8 mouse cellular contexts compared by ENCODE assay signal in the genomic region with DNA sequence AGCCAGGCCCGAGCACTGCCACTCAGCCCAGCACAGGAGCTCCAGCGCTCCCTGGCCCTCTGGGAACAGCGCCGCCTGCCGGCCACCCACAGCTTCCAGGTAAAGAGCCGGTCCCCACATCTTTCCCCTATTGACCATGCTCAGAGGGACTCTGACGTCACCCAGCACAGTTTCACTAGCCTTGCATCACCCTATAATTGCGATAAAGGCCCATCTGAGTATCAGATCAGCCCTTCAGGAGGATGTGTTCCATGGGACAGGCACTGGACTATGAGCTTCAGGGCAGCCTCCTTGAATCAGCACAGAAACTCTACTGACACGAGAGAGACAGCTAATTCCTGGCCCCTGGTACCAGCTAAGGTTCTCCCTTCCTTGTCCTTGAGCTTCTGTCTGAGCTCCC. TPM values are rescaled to one million over a fixed set of nuclear protein-coding genes. Genes with fewer than 3 reads are reported as not detected.
A peak's percentile ranks its signal among the peaks of the same experiment; 100 is the strongest.
DNase-seq lines count a peak whose midpoint lies in the region; ATAC-seq and TF ChIP-seq lines count a peak whose summit lies in the region.
"Had no signal": no experiment of that assay in that cellular context is flagged by ENCODE, and none has a peak within 500 bp of the region (broad histone marks: within the 10 kb centered on the region; RNA-seq: fewer than 3 reads in every experiment).

No protein-coding gene starts in this region.

- no peak; the same call in 1 of the 2 replicates for TF ChIP-seq RAD21 in CH12.LX (IDR thresholded peaks at IDR 0.05; ENCODE audit: low read depth, low read length)

- in situ Hi-C loops in CH12.LX (cut with MboI; ENCODE audit: low pct_ligation_motif_present, low pct_unique_long_range_greater_than_20kb, low sequenced_read_pairs), result no loop called here

- TF ChIP-seq POLR2A in CH12.LX (IDR thresholded peaks at IDR 0.05; ENCODE audit: low read depth, low read length), result no peak

- dilution Hi-C loops in CH12.LX (cut with MboI; ENCODE audit: extremely low pct_ligation_motif_present, extremely low pct_unique_long_range_greater_than_20kb, low sequenced_read_pairs), result no loop called here

- H3K9me3 ChIP-seq in CH12.LX (replicated peaks; ENCODE audit: low read length), result no peaks in the 10 kb centered on the region
- H3K9me3 ChIP-seq in embryonic facial prominence, embryonic 10.5 days, result no peaks in the 10 kb centered on the region
- H3K9me3 ChIP-seq in liver, postnatal 0 days (ENCODE audit: low read length), result no peaks in the 10 kb centered on the region
- H3K9me3 ChIP-seq: heart, embryonic 13.5 days had no signal

- H3K4me2 ChIP-seq in CH12.LX (ENCODE audit: insufficient read depth, low read depth, poor library complexity, severe bottlenecking), result no peak overlapping the region
- no peak overlapping the region for H3K4me2 ChIP-seq in liver, postnatal 0 days (ENCODE audit: low read depth, low read length)
- H3K4me2 ChIP-seq: heart, embryonic 13.5 days had no signal

- no peaks in the 10 kb centered on the region for H3K79me2 ChIP-seq in CH12.LX (replicated peaks; ENCODE audit: control insufficient read depth, extremely low read depth, insufficient read depth, poor library complexity, severe bottlenecking)

- H3K27ac ChIP-seq in CH12.LX (ENCODE audit: insufficient read depth, low read depth), result no peak overlapping the region
- no peak overlapping the region for H3K27ac ChIP-seq in embryonic facial prominence, embryonic 10.5 days (replicated peaks)
- no peak overlapping the region for H3K27ac ChIP-seq in liver, postnatal 0 days (ENCODE audit: low read depth)
- H3K27ac ChIP-seq: heart, embryonic 13.5 days had no signal

- 17% methylated on average over 9 of the region's 9 CpGs for WGBS in embryonic facial prominence, embryonic 10.5 days
- WGBS in liver, postnatal 0 days (ENCODE audit: insufficient replicate concordance), result 30% methylated on average over 9 of the region's 9 CpGs

- 0 out of 2 replicates have a peak overlapping the region, but pooled peaks have one; percentile 5 for H3K9ac ChIP-seq in CH12.LX (ENCODE audit: insufficient read depth, low read depth)
- no peak overlapping the region for H3K9ac ChIP-seq in liver, postnatal 0 days (replicated peaks)
- H3K9ac ChIP-seq: heart, embryonic 13.5 days had no signal

- peaks cover 8 to 58% of the 10 kb centered on the region in 2 experiments for H3K36me3 ChIP-seq in CH12.LX (replicated peaks in 1 of 2; ENCODE audit: control insufficient read depth in 1 of 2, insufficient read depth in 1 of 2, low read length in 1 of 2)
- peaks cover 12% of the 10 kb centered on the region for H3K36me3 ChIP-seq in embryonic facial prominence, embryonic 10.5 days (replicated peaks)
- H3K36me3 ChIP-seq in liver, postnatal 0 days (replicated peaks; ENCODE audit: insufficient read depth, low read length), result peaks cover 5% of the 10 kb centered on the region; the same call in 1 of the 2 replicates

- TF ChIP-seq EP300 in CH12.LX (IDR thresholded peaks at IDR 0.05; ENCODE audit: low read length), result no peak
- no peak for TF ChIP-seq EP300 in liver, postnatal 0 days (IDR thresholded peaks at IDR 0.05; ENCODE audit: low read depth)

- peak; percentile 79 to 89 for TF ChIP-seq CTCF in CH12.LX (conservative IDR thresholded peaks at IDR 0.05 in 1 of 2, IDR thresholded peaks at IDR 0.05 in 1 of 2; ENCODE audit: low read depth in 2 of 2, low read length in 2 of 2)
- peak; percentile 87 for TF ChIP-seq CTCF in liver, postnatal 0 days (IDR thresholded peaks at IDR 0.05; ENCODE audit: low read depth)

- ATAC-seq in liver, postnatal 0 days, result peak; percentile 77

- peak; percentile 63 for DNase-seq in layer of hippocampus, adult 11-12 months (ENCODE audit: low spot score)
- DNase-seq in layer of hippocampus, adult 18-20 months (ENCODE audit: low spot score in 2 of 2), result no peak
- DNase-seq in CH12.LX (ENCODE audit: extremely low read depth), result peak; percentile 61
- DNase-seq in ZHBTc4 (ENCODE audit: low read depth, low spot score), result peak; percentile 83
- DNase-seq in embryonic facial prominence, embryonic 10.5 days (ENCODE audit: low spot score), result peak; percentile 84
- peak; percentile 84 for DNase-seq in liver, postnatal 0 days
- peak; percentile 36 for DNase-seq in thymus, postnatal 25 days

- no peaks in the 10 kb centered on the region for H3K27me3 ChIP-seq in CH12.LX (replicated peaks)
- H3K27me3 ChIP-seq in embryonic facial prominence, embryonic 10.5 days (replicated peaks; ENCODE audit: low read depth, poor library complexity, severe bottlenecking), result peaks cover 56% of the 10 kb centered on the region
- H3K27me3 ChIP-seq in liver, postnatal 0 days (ENCODE audit: insufficient read depth, low read length), result peaks cover 32% of the 10 kb centered on the region

- no peak overlapping the region for H3K4me3 ChIP-seq in CH12.LX (replicated peaks in 1 of 3; ENCODE audit: low read depth in 2 of 3, low read length in 2 of 3, poor library complexity in 1 of 3)
- H3K4me3 ChIP-seq in embryonic facial prominence, embryonic 10.5 days, result peak overlapping the region; percentile 17; the same call in 1 of the 2 replicates
- H3K4me3 ChIP-seq in liver, postnatal 0 days (ENCODE audit: low read depth, low read length), result no peak overlapping the region
- H3K4me3 ChIP-seq: heart, embryonic 13.5 days had no signal

- peaks cover 16 to 19% of the 10 kb centered on the region in 2 experiments for H3K4me1 ChIP-seq in CH12.LX (ENCODE audit: control insufficient read depth in 1 of 2, insufficient read depth in 2 of 2)
- peaks cover 63% of the 10 kb centered on the region for H3K4me1 ChIP-seq in embryonic facial prominence, embryonic 10.5 days
- H3K4me1 ChIP-seq in liver, postnatal 0 days (ENCODE audit: insufficient read depth), result peaks cover 3% of the 10 kb centered on the region; the same call in 1 of the 2 replicates

TF ChIP-seq in CH12.LX, 34 proteins besides CTCF, POLR2A, EP300 and RAD21:
- TF ChIP-seq IRF4 (IDR thresholded peaks at IDR 0.05; ENCODE audit: low read depth, low read length), result peak; percentile 9; the same call in 1 of the 2 replicates
- peak; percentile 47 for TF ChIP-seq SMC3 (IDR thresholded peaks at IDR 0.05; ENCODE audit: low read depth, low read length)
- peak; percentile 66 for TF ChIP-seq NRF1 (IDR thresholded peaks at IDR 0.05; ENCODE audit: low read depth, low read length)
- 0 out of 2 replicates have a peak, but pooled peaks have one; percentile 14 for TF ChIP-seq JUN (IDR thresholded peaks at IDR 0.05; ENCODE audit: insufficient read depth, low read depth, low read length)
- TF ChIP-seq KAT2A (IDR thresholded peaks at IDR 0.05; ENCODE audit: insufficient replicate concordance, low read length), result no peak

RNA-seq across cellular contexts. Expression of gene Rin1, which starts 3.6 kb away (rescaled TPM):
- total RNA-seq in layer of hippocampus, adult 18-20 months (2021), result 100 to 1,000 TPM; 106 to 107 TPM
- total RNA-seq in CH12.LX (2012; rRNA removed), result 0.47 and 0.92 TPM in 2 replicates
- total RNA-seq in CH12.LX (2014; rRNA removed), result 0.13 and 0.30 TPM in 2 replicates
- polyA plus RNA-seq in CH12.LX (2012; ENCODE audit: insufficient read length, low read depth), result 0.74 and 0.89 TPM in 2 replicates
- 2.4 and 3.2 TPM in 2 replicates for polyA plus RNA-seq in embryonic facial prominence, embryonic 10.5 days (2016; fragmentation: Nextera tagmentation; extraction: Ambion mirVana)
- 0.21 and 0.36 TPM in 2 replicates for polyA plus RNA-seq in liver, postnatal 0 days (2015; fragmentation: Nextera tagmentation; extraction: Ambion mirVana)

RNA-seq across cellular contexts. Expression of gene Brms1, which starts 12.8 kb away (rescaled TPM):
- total RNA-seq in layer of hippocampus, adult 18-20 months (2021), result 10 to 100 TPM; 22.4 to 23.2 TPM
- 22.8 and 24.6 TPM in 2 replicates for total RNA-seq in CH12.LX (2012; rRNA removed)
- 30.0 and 36.3 TPM in 2 replicates for total RNA-seq in CH12.LX (2014; rRNA removed)
- 50.9 and 63.7 TPM in 2 replicates for polyA plus RNA-seq in CH12.LX (2012; ENCODE audit: insufficient read length, low read depth)
- polyA plus RNA-seq in embryonic facial prominence, embryonic 10.5 days (2016; fragmentation: Nextera tagmentation; extraction: Ambion mirVana), result 72.6 and 82.4 TPM in 2 replicates
- 20.7 and 22.6 TPM in 2 replicates for polyA plus RNA-seq in liver, postnatal 0 days (2015; fragmentation: Nextera tagmentation; extraction: Ambion mirVana)

RNA-seq across cellular contexts. Expression of gene Cd248, which starts 14.0 kb away (rescaled TPM):
- total RNA-seq in layer of hippocampus, adult 18-20 months (2021), result 1 to 10 TPM; 1.7 to 1.8 TPM
- not detected in 2 replicates for total RNA-seq in CH12.LX (2012; rRNA removed)
- total RNA-seq in CH12.LX (2014; rRNA removed), result not detected in 2 replicates
- polyA plus RNA-seq in CH12.LX (2012; ENCODE audit: insufficient read length, low read depth), result not detected in 2 replicates
- polyA plus RNA-seq in embryonic facial prominence, embryonic 10.5 days (2016; fragmentation: Nextera tagmentation; extraction: Ambion mirVana), result 32.3 and 37.0 TPM in 2 replicates
- 2.0 and 2.4 TPM in 2 replicates for polyA plus RNA-seq in liver, postnatal 0 days (2015; fragmentation: Nextera tagmentation; extraction: Ambion mirVana)

RNA-seq across cellular contexts. Expression of gene AC124502.3, which starts 15.2 kb away (rescaled TPM):
- 1 to 10 TPM; 6.2 to 6.7 TPM for total RNA-seq in layer of hippocampus, adult 18-20 months (2021)
- 1.3 and 2.1 TPM in 2 replicates for total RNA-seq in CH12.LX (2012; rRNA removed)
- 0.15 and 0.22 TPM in 2 replicates for total RNA-seq in CH12.LX (2014; rRNA removed)
- 0.29 TPM in 1 of 2 replicates, not detected in the other for polyA plus RNA-seq in CH12.LX (2012; ENCODE audit: insufficient read length, low read depth)
- 3.1 and 4.2 TPM in 2 replicates for polyA plus RNA-seq in embryonic facial prominence, embryonic 10.5 days (2016; fragmentation: Nextera tagmentation; extraction: Ambion mirVana)
- polyA plus RNA-seq in liver, postnatal 0 days (2015; fragmentation: Nextera tagmentation; extraction: Ambion mirVana), result 0.19 and 0.31 TPM in 2 replicates

RNA-seq across cellular contexts. Expression of gene B4gat1, which starts 15.3 kb away (rescaled TPM):
- 100 to 1,000 TPM; 114 to 120 TPM for total RNA-seq in layer of hippocampus, adult 18-20 months (2021)
- total RNA-seq in CH12.LX (2012; rRNA removed) (9.8 and 12.1 TPM in 2 replicates), CH12.LX (2014; rRNA removed) (6.9 and 7.7 TPM in 2 replicates)
- polyA plus RNA-seq in CH12.LX (2012; ENCODE audit: insufficient read length, low read depth), result 5.2 and 5.6 TPM in 2 replicates
- polyA plus RNA-seq in embryonic facial prominence, embryonic 10.5 days (2016; fragmentation: Nextera tagmentation; extraction: Ambion mirVana), result 34.7 and 36.1 TPM in 2 replicates
- polyA plus RNA-seq in liver, postnatal 0 days (2015; fragmentation: Nextera tagmentation; extraction: Ambion mirVana), result 11.7 and 12.4 TPM in 2 replicates

Comparison
In these comparisons a context has a peak if more than half of its experiments do, and no peak if none do; other contexts are left out.
1. DNase-seq: peak in layer of hippocampus, adult 11-12 months (single experiment), CH12.LX (single experiment), ZHBTc4 (single experiment), embryonic facial prominence, embryonic 10.5 days (single experiment), liver, postnatal 0 days (single experiment) and thymus, postnatal 25 days (single experiment); none in layer of hippocampus, adult 18-20 months (0 of 2).